Mouse (Mus musculus) heart, postnatal 4 days (tissue): ENCODE measurements at regions not wholly inside any gene's neighbourhood (a gene's known extent, or its start where the extent isn't known, plus 50 kb on each side); places are given as distances from the start of the nearest gene placed in this dataset.

ENCODE experiments used
- DNase-seq: peaks from one replicate; pipeline ENCODE4 v3.0.0; 2021

DNA sequence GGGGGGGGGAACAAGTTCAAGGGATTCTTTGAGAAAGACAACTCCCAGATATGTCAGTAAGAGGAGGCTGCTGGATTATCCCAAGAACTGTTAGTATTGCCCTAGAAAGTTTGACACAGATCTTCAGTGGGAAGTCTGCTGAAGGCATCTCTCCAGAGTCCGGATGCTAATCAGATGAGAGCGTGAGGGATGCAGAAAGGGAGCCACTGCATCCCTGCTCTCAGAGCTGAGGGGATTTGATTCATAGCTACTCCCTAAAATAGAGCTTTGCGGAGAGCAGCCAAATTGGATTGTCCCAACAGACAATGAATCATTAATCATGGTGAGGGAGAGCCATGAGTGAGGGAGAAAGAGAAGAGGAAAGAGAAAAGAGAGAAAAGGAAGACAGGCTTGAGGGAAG, 408.2 kb downstream of the Pdcd6ip start:
- DNase-seq = no peak

DNA sequence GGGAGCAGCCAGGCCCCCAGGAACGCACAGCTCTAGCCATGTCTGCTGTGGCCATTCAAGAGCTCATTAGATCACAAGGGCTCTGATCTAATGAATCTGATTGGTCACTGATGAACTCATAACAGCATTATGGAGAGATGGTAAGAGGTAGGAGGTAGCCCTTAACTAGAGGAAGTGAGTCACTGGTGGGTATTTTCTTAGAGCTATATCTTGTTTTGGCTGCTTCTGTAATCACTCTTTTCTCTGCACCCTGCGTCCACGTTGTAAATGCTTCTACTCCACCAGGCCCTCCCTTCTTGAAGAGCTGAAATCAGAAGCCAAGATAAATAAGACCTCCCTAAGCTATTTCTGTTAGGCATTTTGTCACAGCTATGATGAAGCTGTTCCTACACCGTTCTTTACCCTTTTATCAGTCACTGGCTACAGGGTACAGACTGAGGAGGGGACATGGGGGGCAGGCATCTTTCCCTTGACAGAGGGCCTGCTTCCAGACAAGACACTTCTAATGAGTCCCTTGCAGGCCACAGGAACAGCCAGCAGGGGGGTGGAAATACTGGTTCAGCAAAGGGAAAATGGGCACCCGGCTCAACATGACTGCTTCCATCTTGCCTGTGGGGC, 412.1 kb downstream of the Pdcd6ip start:
- no peak for DNase-seq

DNA sequence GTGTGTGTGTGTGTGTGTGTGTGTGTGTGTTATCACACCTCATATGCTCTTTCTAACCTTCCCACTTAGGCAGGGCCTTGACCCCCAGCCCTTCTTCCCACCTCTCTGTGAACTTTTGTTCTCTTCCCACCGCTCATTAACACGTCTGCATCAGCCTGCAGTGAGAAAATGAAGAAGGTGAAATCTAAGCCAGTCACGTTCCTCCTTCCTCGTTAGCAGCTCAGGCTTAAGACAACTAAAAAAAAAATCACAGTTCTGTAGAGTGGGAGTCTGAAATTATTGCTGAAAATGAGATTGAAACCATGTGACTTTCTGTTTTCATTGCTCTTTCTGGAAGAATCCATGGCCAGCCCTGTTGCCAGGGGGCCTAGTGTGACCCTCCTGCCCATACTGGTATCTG, 420.7 kb downstream of the Pdcd6ip start:
- DNase-seq = no peak

DNA sequence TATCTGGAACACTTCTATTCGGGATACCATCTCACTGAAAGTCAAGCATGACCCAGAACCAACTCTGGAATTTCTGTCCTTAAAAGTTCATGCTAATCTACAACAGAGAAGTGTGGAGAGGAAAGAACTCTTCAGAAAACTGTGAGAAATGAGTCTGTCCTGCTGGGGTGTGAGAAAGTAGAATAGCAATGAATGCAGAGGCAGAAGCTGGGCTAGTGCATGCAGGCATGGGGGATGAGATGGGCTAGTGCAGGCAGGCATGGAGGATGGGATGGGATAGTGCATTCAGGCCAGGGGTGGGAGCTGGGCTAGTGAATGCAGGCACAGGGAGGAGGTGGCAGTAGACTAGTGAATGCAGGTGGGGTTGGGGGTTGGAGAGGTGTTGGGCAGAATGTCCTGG, 424.8 kb downstream of the Pdcd6ip start:
- no peak for DNase-seq

DNA sequence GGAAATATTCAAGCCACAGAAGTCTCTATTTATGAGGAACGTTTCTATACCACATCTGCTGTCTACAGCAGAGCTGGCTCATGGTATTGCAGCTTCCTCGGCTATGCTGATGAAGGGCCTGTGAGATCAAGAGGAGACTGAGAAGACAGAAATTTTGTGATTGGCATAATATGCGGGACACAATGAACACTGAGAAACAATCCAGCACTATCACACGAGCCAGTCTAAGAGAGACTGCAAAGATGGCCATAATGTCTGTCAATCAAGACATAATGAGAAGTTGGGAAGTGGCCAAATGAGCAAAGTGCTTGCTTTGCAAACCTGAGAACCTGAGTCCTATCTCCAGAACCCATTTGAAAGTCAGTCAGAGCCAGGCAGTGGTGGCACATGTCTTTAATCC, 437.5 kb downstream of the Pdcd6ip start:
- DNase-seq = no peak

DNA sequence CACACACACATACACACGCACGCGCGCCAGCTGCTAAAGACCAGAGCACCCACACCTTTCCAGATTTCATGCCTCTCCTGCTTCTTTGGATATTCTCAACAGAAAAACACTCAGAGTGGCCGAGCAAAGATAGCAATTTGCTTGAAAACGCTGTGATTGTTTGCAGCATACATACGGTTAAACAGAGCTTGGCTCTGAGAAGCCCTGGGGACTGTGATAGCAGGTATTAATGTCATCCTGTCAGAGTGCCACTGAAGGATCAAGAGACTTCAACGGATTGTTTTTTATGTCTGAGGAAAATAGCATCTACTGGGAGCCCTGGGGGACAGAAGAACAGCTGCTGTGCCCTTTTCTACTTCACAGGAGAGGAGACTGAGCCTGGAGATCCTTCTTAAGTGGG, 440.4 kb downstream of the Pdcd6ip start:
- no peak for DNase-seq

DNA sequence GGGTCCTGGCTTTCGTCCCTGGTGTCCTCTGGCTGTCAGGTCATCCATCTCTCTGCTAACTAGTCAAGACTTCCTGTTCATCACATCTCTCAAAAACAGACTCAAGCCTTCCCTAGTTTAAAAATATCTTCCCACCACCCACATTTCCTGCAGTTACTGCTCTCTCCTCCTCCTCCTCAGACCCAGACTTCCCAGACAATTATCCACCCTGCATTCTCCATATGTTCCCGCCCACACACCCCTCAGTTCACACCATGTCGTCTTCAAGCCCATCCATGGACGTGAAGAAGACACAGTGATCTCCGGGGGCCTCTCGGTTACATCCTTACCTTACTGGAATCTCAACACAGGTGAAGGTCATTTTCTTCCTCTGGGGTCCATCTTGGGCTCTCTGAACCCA, 444.4 kb downstream of the Pdcd6ip start:
- no peak for DNase-seq

DNA sequence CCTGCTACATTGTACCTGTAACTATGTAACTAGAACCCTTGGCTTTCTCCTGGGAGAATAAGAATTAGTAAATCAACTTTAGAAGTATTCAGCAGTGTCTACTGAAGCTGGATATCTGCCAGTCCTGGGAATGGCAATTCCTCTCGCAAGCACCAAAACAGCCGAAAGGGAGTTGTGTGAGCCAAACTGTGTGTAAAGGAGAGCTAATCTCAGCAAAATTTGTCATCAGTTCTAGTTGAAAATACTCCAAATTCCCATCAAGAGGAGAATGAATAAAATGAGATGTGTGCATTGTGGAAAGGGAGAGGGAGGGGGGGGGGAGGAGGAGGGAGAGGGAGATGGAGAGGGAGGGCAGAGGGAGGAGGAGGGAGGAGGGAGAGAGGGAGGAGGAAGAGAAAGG, 447.8 kb downstream of the Pdcd6ip start:
- DNase-seq = no peak

DNA sequence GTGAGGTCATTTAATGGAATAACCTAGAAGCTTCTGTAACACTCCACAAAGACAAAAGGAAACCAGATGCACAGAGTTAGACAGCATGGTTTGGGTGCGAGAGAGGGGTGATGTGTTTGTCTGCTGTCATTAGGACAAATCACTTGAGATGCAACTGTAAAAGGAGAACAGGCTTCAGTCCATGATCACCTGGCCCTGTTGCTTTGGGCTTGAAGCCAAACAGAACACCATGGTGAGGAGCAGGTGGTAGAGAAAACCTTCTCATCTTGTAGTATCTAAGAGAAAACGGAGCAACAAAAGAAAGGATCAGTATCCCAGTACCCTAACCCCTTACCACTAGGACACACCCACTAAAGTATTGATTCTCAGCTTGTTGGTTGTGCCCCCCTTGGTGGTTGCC, 449.5 kb downstream of the Pdcd6ip start:
- no peak for DNase-seq

DNA sequence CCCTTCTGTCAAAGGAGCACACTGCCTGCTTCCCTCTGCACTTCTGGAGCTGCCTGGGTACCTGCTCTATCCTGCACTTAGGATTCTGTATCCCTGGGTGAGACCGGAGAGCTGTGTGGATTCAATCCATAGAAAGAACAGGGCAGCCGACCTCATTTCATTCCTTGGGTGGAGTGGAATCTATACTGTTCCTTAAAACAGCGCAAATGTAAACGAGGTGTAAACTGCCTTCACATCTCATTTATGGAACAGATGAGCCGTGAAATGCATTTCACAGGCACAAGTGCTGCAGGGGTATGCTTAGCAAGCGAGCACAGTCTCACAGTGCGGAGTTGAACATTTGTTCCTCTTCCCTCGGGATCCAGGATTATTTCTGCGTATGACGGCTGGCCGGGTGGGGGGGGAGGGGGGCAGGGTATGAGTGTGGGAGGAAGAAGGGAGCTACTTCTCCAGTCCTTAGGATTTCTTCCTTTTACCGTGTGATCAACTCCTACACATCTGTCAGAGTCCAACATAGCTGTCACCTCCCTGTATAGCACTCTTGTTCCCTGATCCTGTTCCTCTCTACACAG, 459.3 kb downstream of the Pdcd6ip start:
- no peak for DNase-seq

DNA sequence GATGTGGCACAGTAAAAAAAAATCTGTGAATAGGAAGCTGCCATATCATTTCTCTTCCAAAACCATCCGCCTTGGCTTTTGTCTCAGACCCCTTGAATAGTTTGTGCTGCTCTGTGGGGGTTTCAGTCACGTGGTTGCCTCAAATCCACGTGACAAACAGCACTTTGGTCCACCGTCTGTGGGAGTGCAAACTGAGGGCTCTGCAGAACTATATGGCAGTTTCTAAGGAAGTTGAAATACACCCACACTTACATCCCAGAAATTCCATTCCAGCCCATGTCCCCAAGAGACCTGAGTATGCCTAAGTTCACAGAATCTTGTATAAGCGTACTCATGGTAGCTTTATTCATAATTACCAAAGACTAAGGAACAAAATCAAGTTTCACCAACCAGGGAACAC, 460.1 kb downstream of the Pdcd6ip start:
- DNase-seq = no peak

DNA sequence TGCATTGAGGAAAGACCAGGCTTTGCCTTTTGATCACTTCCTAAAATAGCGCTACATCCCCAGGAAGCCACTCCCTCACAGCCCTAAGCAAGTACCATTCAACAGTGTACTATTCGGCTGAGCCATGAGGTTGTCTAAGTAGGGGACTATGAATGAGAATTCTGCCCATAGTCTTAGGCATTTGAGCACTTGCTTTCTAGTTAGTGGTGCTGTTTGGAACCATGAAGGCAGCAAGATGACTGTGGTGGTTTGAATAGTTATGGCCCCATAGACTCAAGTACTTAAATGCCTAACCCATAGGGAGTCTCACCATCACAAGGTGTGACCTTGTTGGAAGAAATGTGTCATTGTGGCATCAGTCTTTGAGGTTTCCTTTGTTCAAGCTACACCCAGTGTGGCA, 464.2 kb downstream of the Pdcd6ip start:
- DNase-seq = no peak

DNA sequence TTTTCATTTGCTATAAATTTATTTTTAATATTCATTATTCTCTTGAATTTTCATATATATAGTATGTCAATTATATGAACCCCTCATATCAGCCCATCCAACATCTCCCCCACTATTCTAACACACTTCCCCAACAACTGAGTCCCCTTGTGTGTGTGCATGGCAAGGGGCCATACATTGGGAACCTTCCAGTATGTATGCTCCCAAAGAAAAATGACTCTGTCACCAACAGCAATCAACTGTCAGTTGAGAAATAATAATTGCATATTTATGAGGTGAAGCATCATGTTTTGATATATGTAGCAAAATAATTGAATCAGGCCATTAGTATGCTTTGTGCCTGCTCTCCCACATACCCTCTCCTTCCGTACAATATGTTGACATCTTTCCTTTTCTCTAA, 474.7 kb downstream of the Pdcd6ip start:
- DNase-seq = no peak

DNA sequence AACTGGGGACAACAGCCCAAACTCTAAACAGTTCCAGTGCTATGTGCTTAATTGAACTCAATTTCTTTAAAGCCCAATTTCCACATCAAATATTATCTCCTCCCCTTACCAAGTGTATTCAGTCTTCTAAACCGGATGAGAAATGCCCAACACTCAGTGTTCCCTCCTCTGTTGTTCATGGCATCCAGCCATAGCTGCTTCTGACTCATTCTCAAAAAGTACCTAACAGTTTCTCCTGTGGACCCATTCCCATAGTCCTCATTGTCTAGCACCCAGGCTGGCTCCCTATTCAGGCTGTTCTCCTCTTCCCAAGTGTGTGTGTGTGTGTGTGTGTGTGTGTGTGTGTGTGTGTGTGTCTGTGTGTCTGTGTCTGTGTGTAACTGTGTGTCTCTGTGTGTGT, 478.7 kb downstream of the Pdcd6ip start:
- no peak for DNase-seq

DNA sequence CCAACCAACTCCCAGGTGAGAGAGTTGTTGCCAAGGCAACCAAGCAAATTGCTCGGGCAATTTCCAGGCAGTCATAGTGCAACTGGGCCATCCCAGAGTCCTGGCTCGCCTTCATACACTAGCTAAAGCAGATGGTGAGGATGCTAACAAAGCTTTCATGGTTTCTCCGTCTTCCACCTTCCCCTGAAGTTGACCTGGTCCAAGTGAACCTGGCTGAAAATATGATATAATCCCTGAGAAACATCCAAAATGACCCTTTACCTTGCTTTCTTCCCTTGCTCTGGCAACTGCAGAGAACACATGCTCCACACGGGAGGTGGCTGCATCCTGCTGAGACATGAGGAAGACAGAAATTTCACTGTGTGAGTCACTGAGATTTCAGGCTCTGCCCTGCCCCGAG, 494.1 kb downstream of the Pdcd6ip start:
- DNase-seq = no peak

DNA sequence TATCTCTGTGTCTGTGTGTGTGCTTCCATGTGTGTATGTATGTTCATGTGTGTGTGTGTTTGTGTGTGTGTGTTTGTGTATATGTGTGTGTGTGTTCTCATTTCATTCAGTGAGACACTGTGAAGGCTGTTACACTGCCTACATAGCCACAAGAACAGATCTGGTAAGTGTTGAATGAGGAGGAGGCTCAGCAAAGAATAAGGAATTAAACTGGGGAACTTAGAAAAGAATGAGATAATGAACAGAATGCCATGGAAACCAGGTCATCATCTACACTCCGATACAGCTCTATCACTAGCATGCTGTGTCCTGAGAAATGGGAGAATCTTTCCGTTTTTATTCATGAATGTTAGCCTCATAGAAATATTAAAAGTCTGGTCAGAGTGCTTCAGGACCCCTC, 495.7 kb downstream of the Pdcd6ip start:
- no peak for DNase-seq

DNA sequence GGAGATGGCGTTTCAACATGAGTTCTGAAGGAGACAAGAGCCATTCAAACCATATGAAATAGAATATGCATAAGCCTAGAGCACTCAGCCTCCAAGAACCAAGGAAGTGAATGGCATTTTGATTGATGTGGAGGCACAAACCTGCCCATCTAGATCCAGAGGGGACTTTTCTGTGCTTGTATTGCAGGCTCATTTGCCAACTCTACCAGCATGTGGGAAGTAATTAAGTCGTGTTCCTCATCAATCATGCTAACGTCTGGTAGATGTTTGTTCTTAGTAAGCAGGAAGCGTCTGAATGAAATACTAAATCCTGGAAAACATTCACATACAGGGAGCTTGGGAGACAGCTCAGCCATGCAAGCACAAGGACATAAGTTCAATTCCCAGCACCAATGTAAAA, 499.9 kb downstream of the Pdcd6ip start:
- DNase-seq = no peak

DNA sequence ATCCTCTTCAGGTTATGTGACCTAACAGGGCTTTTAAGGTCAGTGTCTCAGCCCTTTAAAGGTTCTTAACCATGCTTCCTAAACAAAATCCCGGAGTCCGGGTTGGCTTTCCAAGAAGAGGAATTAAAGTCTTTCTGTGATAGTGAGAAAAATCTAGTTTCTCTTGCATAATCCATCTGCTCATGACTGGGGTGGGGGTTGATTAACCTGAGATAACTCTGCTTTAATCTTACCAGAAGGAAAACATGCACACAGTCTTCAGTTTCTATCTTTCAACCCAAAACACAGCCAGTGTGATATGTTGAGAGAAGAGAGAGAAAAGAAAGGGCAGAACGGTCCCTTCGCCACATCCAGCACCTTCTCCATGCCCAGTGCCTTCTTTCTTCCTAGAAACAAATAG, 508.8 kb downstream of the Pdcd6ip start:
- DNase-seq = no peak

DNA sequence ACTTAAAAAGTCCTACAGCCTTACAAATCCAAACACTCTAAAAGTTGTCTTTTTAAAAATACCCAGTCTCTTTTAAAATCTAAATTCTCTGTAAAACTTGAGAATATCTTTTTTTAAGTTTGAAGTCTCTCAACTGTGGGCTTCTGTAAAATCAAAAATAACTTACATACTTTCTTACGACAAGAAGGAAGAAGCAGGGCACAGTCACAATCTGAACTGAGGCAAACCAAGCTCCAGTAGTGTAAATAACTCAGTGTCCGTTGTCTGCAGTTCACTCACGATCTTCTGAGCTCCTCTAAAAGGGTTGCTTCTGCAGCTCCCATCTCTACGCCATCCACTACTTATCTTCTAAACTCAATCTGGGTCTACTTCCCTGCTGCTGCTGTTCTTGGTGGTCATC, 512.5 kb downstream of the Pdcd6ip start:
- DNase-seq = no peak

DNA sequence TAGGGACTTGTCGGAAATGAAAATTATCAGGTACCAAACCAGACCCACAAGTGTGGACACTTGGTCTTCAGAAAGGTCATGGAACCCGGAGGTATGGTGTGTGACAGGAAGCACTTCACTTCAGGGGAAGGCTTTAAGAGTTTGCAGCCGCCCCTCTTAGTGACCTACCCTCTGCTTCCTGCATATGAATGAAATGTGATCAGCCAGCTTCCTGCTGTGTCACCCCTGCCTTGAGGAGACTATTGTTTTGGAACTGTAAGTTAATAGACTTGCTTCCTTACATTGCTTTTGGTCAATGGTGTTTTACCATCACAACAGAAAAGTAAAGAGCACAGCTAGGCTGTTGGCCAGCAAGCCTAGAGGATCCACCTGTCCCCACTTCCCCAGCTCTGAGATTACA, 515.3 kb downstream of the Pdcd6ip start:
- no peak for DNase-seq

DNA sequence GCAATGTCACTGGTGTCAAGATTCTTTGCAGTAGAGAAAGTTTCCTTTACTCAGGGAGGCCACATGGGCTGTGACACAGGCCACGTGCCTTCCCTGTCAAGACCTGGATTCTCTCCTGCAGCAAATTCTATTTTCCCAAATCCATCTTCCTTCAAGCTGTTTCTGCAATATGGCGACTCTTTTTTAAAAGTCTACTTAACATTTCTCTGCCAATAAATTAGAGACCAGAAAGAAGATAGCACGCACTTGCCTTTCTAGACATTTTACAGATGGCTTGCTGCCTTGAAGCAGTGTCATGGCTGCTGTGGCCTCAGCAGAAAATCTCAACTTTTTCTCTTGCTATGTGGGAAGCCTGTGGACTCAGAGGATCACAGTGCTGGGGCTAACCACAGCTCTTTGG, 516.9 kb downstream of the Pdcd6ip start:
- DNase-seq = no peak

DNA sequence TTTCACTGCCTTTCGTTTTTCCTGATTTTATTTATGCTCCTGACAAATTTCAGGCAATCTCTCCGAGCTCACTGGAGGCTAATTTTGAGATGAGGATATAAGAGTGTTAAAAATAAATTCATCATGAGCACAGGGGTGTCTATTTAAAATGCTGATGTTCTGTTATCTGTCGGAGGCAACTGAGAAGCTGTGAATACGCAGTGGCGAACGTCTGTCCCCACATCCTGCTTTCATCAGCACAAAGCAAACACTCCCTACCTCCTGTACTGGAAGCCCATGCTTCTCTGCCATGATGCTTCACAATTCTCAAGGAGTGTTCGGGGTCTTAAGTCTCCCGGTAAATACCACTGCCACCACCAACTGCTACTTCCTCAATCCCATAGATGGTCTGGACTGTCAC, 526.9 kb downstream of the Pdcd6ip start:
- DNase-seq = no peak

DNA sequence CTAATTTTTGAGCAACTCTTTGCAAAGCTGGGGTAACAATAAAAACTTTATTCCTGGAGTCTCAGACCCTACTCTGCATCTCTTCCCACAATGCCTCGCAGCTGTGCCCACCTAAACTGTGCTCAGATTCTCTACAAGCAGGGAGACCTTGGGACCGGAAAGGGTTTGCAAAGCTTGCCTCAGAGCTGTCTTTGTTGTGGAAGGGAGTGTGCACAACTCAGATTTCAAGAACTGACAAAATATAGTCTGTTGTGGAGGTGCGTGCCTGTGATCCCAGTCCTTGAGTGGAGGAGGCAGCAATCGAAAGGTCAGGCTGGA, 530.2 kb downstream of the Pdcd6ip start:
- DNase-seq = no peak

DNA sequence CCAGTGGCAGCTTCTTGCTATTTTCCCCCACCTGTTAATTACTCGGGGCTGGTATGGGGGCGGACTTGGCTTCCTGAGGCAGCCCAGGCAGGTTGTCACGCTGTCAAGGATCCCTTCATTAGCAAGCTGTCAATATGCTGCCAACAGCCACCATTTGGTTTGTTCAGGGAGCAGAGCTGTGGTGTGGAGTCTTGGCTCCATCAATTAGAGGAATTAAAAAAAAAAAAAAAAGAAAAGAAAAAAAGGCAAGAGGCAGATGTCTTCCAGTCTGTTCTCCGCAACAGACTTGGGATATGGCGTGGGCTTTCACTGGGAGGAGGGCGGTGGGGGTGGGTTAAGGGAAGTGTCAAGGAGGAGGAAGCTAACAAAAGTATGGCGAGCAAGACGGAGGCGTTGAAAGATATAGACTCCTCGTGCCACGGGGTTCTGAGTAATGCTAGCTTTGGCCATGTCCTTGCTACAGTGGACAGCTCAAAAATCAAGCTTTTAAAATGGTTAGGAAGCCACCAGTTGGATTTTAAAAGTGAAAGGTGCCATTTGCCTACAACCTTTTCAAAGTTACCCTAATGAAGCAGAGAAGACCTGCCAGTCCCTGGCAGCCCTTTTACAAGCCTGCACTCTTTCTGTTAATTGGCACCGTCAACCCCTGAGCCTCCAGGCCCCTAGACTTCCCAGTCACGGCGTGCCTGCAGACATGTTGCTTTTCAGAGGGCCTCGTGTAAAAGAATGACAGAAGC, 530.7 kb downstream of the Pdcd6ip start:
- no peak for DNase-seq
